Mouse (Mus musculus): ENCODE data around the gene Vwf.

Gene Vwf

GRCm38 (mm10) chr6:125541296-125541695 lies 5.3 kb upstream of the Vwf start:
- DNase-seq (ENCODE audit: low read depth): no peak

- DNase-seq (ENCODE audit: low read depth): no peak
Measured at GRCm38 (mm10) chr6:125548406-125548805, 1.8 kb downstream of the Vwf start.

GRCm38 (mm10) chr6:125550172-125550571 lies 3.6 kb downstream of the Vwf start:
- DNase-seq (ENCODE audit: low read depth): no peak

GRCm38 (mm10) chr6:125552760-125553159 lies 6.2 kb downstream of the Vwf start:
- DNase-seq (ENCODE audit: low read depth): no peak

- DNase-seq (ENCODE audit: low read depth): no peak
Measured at GRCm38 (mm10) chr6:125553551-125553950, 7.0 kb downstream of the Vwf start.

- DNase-seq (ENCODE audit: low read depth): no peak
Measured at GRCm38 (mm10) chr6:125558831-125559230, 12.3 kb downstream of the Vwf start.

GRCm38 (mm10) chr6:125561031-125561430 lies 14.5 kb downstream of the Vwf start:
- DNase-seq (ENCODE audit: low read depth): peak; percentile 51

- no peak for DNase-seq (ENCODE audit: low read depth)
Measured at GRCm38 (mm10) chr6:125561521-125561920, 14.9 kb downstream of the Vwf start.

GRCm38 (mm10) chr6:125564812-125565281 lies 18.3 kb downstream of the Vwf start:
- DNase-seq (ENCODE audit: low read depth): peak; percentile 66

GRCm38 (mm10) chr6:125565326-125565725 lies 18.8 kb downstream of the Vwf start:
- no peak for DNase-seq (ENCODE audit: low read depth)

GRCm38 (mm10) chr6:125566656-125567055 lies 20.1 kb downstream of the Vwf start:
- DNase-seq (ENCODE audit: low read depth): no peak

- DNase-seq (ENCODE audit: low read depth): no peak
Measured at GRCm38 (mm10) chr6:125568381-125568780, 21.8 kb downstream of the Vwf start.

- DNase-seq (ENCODE audit: low read depth): no peak
Measured at GRCm38 (mm10) chr6:125572291-125573188, 26.0 kb downstream of the Vwf start.

GRCm38 (mm10) chr6:125573189-125573928 lies 26.8 kb downstream of the Vwf start:
- peak; percentile 94 for DNase-seq (ENCODE audit: low read depth)

GRCm38 (mm10) chr6:125575080-125575479 lies 28.5 kb downstream of the Vwf start:
- no peak for DNase-seq (ENCODE audit: low read depth)

GRCm38 (mm10) chr6:125577301-125577700 lies 30.7 kb downstream of the Vwf start:
- DNase-seq (ENCODE audit: low read depth): no peak

- DNase-seq (ENCODE audit: low read depth): no peak
Measured at GRCm38 (mm10) chr6:125577882-125578646, 31.5 kb downstream of the Vwf start.

GRCm38 (mm10) chr6:125578647-125579011 lies 32.1 kb downstream of the Vwf start:
- DNase-seq (ENCODE audit: low read depth): no peak

GRCm38 (mm10) chr6:125579864-125580263 lies 33.3 kb downstream of the Vwf start:
- no peak for DNase-seq (ENCODE audit: low read depth)

- DNase-seq (ENCODE audit: low read depth): no peak
Measured at GRCm38 (mm10) chr6:125583666-125584065, 37.1 kb downstream of the Vwf start.

GRCm38 (mm10) chr6:125584266-125584665 lies 37.7 kb downstream of the Vwf start:
- no peak for DNase-seq (ENCODE audit: low read depth)

- DNase-seq (ENCODE audit: low read depth): no peak
Measured at GRCm38 (mm10) chr6:125585579-125585978, 39.0 kb downstream of the Vwf start.

All from c-Kit-positive CD71-positive TER-119-negative erythroid progenitor cells, embryonic 14.5 days (primary cell).